Mouse (Mus musculus) stomach, embryonic 14.5 days (tissue): ENCODE data around the gene Senp1. TPM values are rescaled to one million over a fixed set of nuclear protein-coding genes. Genes with fewer than 3 reads are reported as not detected.

Experiments
- ATAC-seq: fragments of 200-750 bp; cut with Nextera tagmentation; 2 replicates; pipeline ENCODE4 v1.8.0; 2017; ENCODE audit warnings: low read depth, moderate TSS enrichment; ENCODE audit not compliant: insufficient number of reproducible peaks, insufficient read depth, low FRiP score
- H3K27ac ChIP-seq: fragments of 300-500 bp; sonication (generic); 2 replicates; pipeline ENCODE4 v1.5.1; 2014; ENCODE audit warnings: mild to moderate bottlenecking, low read length, moderate library complexity, mixed read lengths
- H3K27me3 ChIP-seq: fragments of 300-500 bp; sonication (generic); 2 replicates; pipeline ENCODE4 v1.6.1; 2014; ENCODE audit warnings: low read length, control low read depth, mixed read lengths; ENCODE audit not compliant: control insufficient read depth, insufficient read depth
- H3K36me3 ChIP-seq: fragments of 300-500 bp; sonication (generic); 2 replicates; pipeline ENCODE4 v1.6.1; 2014; ENCODE audit warnings: mild to moderate bottlenecking, control low read depth, low read length, moderate library complexity, mixed read lengths; ENCODE audit not compliant: control insufficient read depth, insufficient read depth
- H3K4me1 ChIP-seq: fragments of 300-500 bp; sonication (generic); 2 replicates; pipeline ENCODE4 v1.6.1; 2014; ENCODE audit warnings: low read length, control low read depth, mixed read lengths; ENCODE audit not compliant: control insufficient read depth, insufficient read depth
- H3K4me2 ChIP-seq: fragments of 300-500 bp; sonication (generic); replicated peaks from 2 replicates; pipeline ENCODE4 v1.6.1; 2014; ENCODE audit warnings: low read depth, low read length, control low read depth
- H3K4me3 ChIP-seq: fragments of 300-500 bp; sonication (generic); 2 replicates; pipeline ENCODE4 v1.5.1; 2014; ENCODE audit warnings: low read depth, low read length, control low read depth
- H3K9ac ChIP-seq: fragments of 300-500 bp; sonication (generic); replicated peaks from 2 replicates; pipeline ENCODE4 v1.6.1; 2014; ENCODE audit warnings: low read depth, mild to moderate bottlenecking, control low read depth, low read length, moderate library complexity, mixed read lengths
- H3K9me3 ChIP-seq: fragments of 300-500 bp; sonication (generic); 2 replicates; pipeline ENCODE4 v1.6.1; 2016; ENCODE audit warnings: low read depth, low read length, control low read depth; ENCODE audit not compliant: control insufficient read depth
- WGBS: fragments of 180-500 bp; shearing (Covaris S2); extraction: QIAGEN DNeasy Blood & Tissue Kit; methylation state at CpG from one replicate; pipeline ENCODE4 v1.1.7; 2014; 5-methylcytosine and 5-hydroxymethylcytosine counted together
- polyA plus RNA-seq: library from polyadenylated mRNA; unstranded; fragments of >200 nt; fragmentation: Nextera tagmentation; extraction: Ambion mirVana; gene quantifications from 2 replicates; pipeline ENCODE4 v1.2.1, GENCODE M21; 2014

Gene Senp1
- polyA plus RNA-seq, 1 experiment from 2014 or later, result 35.5 TPM

DNA sequence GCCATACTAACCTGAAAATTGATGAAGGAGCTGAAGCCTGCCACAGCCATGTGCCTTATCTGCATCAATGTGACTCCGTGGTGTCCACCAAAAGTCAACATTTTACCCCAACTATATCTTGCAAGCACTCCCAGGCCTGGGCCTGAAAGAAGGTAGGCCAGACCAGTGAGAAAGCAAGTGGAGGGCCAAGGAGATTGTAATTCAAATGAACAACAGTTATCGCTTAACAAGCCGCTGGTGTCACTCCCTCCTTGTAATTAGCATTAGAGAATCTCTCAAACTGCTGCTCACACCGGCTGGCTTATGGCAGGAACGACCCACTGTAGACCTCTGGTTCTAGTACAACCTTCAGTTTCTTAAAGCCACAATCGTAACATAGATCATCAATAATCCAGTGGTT lies 16.6 kb downstream of the Senp1 start:
- H3K4me1 ChIP-seq, result no peaks in the 10 kb centered on the region
- WGBS, result 93% methylated on average over 6 of the region's 6 CpGs
- H3K4me2 ChIP-seq, result no peak overlapping the region
- no peaks in the 10 kb centered on the region for H3K9me3 ChIP-seq
- H3K4me3 ChIP-seq, result no peak overlapping the region
- H3K27me3 ChIP-seq, result no peaks in the 10 kb centered on the region
- no peak overlapping the region for H3K27ac ChIP-seq
- H3K36me3 ChIP-seq, result peaks cover 65% of the 10 kb centered on the region
- no peak for ATAC-seq
- H3K9ac ChIP-seq, result no peak overlapping the region

DNA sequence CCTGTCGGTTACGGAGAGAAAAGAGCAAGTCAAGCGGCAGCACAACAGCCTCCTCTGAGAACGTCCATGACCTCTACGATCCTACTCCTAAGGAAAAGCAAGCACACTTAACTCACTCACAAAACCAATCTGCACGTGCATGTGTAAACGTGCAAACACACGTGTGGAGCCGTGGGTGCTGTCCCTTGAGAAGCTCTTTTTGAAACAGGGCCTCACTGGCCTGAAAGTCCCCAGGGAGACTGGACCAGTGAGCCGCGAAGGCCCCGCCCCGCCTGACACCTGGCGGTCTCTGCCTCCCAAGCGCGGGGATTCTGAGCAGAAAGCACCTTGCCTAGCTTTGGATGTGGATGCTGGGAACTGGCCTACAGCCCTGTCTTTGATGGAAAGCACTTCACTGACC lies 18.5 kb downstream of the Senp1 start:
- no peak overlapping the region for H3K4me2 ChIP-seq
- no peak overlapping the region for H3K4me3 ChIP-seq
- H3K36me3 ChIP-seq, result peaks cover 68% of the 10 kb centered on the region
- WGBS, result 87% methylated on average over 16 of the region's 16 CpGs
- no peaks in the 10 kb centered on the region for H3K27me3 ChIP-seq
- H3K9ac ChIP-seq, result no peak overlapping the region
- no peaks in the 10 kb centered on the region for H3K9me3 ChIP-seq
- H3K27ac ChIP-seq, result no peak overlapping the region
- H3K4me1 ChIP-seq, result no peaks in the 10 kb centered on the region
- no peak for ATAC-seq

DNA sequence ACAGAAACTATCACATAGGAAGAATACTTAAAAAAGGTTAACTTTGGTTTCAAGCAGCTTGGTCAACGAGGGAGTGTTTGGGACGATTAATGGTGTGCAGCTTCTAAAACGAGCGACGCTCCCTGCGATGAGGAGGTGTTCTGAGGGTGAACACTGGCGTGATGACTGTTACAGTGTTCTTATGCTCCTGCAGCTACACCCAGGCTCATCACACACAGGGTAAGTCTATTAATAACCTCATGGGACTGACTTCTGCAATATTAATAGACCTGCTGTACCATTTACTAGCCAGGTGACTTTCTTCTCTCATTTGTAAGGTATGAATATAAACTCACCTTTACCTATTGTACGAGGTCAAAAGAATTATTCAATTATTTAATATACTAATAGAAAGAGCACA lies 19.0 kb downstream of the Senp1 start:
- Histone ChIP-seq H3K9me3 (no peaks in the 10 kb centered on the region), H3K9ac (no peak overlapping the region), H3K4me3 (no peak overlapping the region), H3K4me1 (no peaks in the 10 kb centered on the region), H3K36me3 (peaks cover 71% of the 10 kb centered on the region), H3K27ac (no peak overlapping the region), H3K4me2 (no peak overlapping the region), H3K27me3 (no peaks in the 10 kb centered on the region)
- ATAC-seq, result no peak
- 96% methylated on average over 8 of the region's 8 CpGs for WGBS

DNA sequence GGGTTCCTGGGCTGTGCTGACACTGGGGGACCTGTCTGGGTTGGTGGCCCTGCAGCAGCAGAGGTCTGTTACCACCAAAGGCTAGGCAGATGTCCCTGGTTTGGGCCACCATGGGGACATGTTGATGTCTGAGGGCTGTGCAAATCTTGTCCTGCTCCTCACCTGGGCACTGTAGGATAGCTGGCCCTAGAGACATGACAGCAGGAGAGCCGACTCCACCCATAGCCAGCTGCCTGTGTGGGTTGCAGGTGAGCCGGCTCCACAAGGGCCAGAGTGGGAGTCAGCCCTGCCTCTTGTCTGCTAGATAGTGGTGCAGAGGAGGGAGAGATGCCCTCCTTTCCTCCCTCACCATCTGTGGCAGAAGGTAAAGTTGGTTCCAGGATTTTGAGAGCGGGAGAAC lies 23.2 kb downstream of the Senp1 start:
- no peak overlapping the region for H3K4me2 ChIP-seq
- no peaks in the 10 kb centered on the region for H3K4me1 ChIP-seq
- ATAC-seq, result no peak
- H3K9me3 ChIP-seq, result no peaks in the 10 kb centered on the region
- H3K4me3 ChIP-seq, result no peak overlapping the region
- H3K9ac ChIP-seq, result no peak overlapping the region
- peaks cover 58% of the 10 kb centered on the region for H3K36me3 ChIP-seq
- H3K27ac ChIP-seq, result no peak overlapping the region
- 90% methylated on average over 3 of the region's 3 CpGs for WGBS
- H3K27me3 ChIP-seq, result no peaks in the 10 kb centered on the region

DNA sequence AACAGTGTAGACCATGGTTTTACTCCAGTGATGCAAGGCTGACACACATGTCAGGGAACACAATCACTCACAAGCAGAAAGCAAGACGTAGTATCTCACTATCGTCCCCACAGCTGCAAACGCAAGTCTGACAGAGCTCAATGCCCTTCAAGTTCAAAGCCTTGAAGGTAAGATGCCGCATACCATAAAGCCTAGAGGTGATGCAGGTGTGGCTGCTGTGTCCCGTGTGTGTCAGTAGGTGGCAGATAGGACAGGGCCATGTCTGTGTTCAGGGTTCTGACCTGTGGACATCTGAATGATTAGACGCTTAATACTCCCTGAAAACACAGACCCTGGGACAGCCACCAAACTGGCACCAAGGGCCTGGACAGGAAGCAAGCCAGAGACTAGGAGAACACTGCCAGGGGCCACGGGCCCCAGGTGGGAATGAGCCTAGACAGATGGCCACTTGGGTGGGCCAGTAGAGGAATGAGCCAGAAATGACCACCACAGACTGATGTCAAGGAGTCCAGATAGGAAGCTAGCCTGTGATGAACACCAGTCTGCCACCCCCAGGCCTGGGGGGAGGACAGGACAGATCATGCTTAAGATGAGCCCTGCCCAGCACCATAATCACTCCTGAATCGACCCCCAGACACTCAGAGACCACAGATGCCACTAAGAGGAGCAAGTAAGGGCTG lies 23.8 kb downstream of the Senp1 start:
- 87% methylated on average over 8 of the region's 8 CpGs for WGBS
- Histone ChIP-seq H3K27ac (no peak overlapping the region), H3K36me3 (peaks cover 58% of the 10 kb centered on the region), H3K4me3 (no peak overlapping the region), H3K9ac (no peak overlapping the region), H3K9me3 (no peaks in the 10 kb centered on the region), H3K27me3 (no peaks in the 10 kb centered on the region), H3K4me2 (no peak overlapping the region), H3K4me1 (no peaks in the 10 kb centered on the region)
- no peak for ATAC-seq

DNA sequence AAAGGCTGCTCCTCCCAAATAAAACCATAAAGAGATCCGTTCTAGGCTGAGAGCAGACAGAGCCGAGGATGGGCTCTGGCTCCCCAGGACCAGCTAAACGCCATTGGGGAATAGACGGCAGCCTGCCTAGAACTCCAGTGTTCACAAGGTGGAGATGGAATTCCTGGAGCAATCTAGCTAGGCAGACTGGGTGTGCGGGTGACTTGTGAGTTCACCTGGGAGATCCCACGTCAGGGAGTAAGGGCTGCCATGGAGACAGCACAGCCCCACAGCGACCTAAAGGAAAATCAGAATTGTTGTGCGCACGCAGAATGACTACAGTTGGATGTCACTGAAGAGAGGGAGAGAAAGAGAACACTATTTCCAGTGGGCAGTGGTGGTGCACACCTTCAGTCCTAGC lies 25.0 kb downstream of the Senp1 start:
- ATAC-seq, result no peak
- 90% methylated on average over 9 of the region's 9 CpGs for WGBS
- Histone ChIP-seq H3K9ac (no peak overlapping the region), H3K4me3 (no peak overlapping the region), H3K4me2 (no peak overlapping the region), H3K9me3 (no peaks in the 10 kb centered on the region), H3K4me1 (no peaks in the 10 kb centered on the region), H3K27me3 (no peaks in the 10 kb centered on the region), H3K36me3 (peaks cover 61% of the 10 kb centered on the region), H3K27ac (no peak overlapping the region)

DNA sequence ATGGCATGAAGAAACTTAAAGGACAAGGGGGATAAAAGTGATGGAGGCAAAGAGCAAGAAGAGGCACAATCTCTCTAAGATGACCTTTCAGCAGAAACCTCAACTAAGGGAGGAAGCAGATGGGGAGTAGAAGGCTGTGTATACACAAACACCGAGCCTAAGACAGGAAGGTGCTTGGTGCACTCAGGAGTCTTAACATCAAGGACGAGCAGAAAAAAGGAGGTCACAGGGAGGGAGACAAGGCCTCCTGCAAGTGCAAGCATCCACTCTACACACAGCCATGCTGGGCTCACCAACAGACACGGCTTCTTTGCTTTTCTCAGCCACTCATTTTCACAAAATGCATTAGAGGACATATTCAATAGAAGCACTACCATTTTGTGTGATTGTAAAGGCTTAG lies 26.1 kb downstream of the Senp1 start:
- Histone ChIP-seq H3K36me3 (peaks cover 67% of the 10 kb centered on the region), H3K4me3 (no peak overlapping the region), H3K9ac (no peak overlapping the region), H3K9me3 (no peaks in the 10 kb centered on the region), H3K27ac (no peak overlapping the region), H3K4me2 (no peak overlapping the region), H3K4me1 (no peaks in the 10 kb centered on the region), H3K27me3 (no peaks in the 10 kb centered on the region)
- WGBS, result 53% methylated on average over 3 of the region's 3 CpGs
- no peak for ATAC-seq

DNA sequence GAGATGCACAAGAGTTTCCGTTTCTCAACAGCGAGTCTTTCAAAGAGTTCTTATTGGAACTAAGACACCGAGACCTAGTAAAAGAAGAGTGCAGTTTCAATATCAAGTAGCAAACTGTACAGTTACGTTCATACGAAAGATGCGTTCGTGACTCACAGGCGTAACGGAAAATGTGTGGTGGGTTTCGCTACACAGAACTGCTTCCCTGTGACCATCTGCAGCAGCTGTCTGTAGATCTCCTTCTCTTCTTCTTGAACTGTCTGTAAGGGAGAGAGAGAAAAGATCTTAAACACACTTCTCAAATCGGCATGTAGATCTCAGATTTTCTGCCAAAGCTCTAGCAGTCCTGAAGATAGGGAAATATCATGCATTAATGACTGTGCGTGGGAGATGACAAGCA lies 26.9 kb downstream of the Senp1 start:
- no peaks in the 10 kb centered on the region for H3K4me1 ChIP-seq
- H3K27ac ChIP-seq, result no peak overlapping the region
- no peaks in the 10 kb centered on the region for H3K27me3 ChIP-seq
- H3K9me3 ChIP-seq, result no peaks in the 10 kb centered on the region
- ATAC-seq, result no peak
- no peak overlapping the region for H3K9ac ChIP-seq
- H3K4me2 ChIP-seq, result no peak overlapping the region
- no peak overlapping the region for H3K4me3 ChIP-seq
- peaks cover 58% of the 10 kb centered on the region for H3K36me3 ChIP-seq
- WGBS, result 95% methylated on average over 12 of the region's 12 CpGs

DNA sequence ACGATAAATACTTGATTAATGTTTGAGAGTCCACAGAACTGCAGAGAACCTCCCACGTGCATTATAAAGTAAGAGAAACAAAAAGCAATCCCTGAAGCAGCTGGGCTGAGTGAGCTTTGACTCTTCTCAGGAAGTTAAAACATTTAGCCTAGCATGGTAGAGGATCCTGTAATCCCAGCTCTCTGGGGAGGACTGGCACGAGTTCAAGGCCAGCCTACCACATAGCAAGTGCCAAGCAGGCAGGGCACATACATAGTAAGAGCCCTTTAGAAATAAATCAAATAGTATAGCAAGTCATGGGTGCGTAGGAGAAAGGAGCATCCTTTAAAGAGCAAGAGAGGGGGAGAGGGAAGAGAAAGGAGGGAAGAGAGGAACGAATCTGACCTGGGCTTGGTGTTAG lies 27.7 kb downstream of the Senp1 start:
- no peak for ATAC-seq
- Histone ChIP-seq H3K4me2 (no peak overlapping the region), H3K27ac (no peak overlapping the region), H3K4me3 (no peak overlapping the region), H3K27me3 (no peaks in the 10 kb centered on the region), H3K36me3 (peaks cover 56% of the 10 kb centered on the region), H3K9ac (no peak overlapping the region), H3K4me1 (no peaks in the 10 kb centered on the region), H3K9me3 (no peaks in the 10 kb centered on the region)
- 89% methylated on average over 5 of the region's 5 CpGs for WGBS
